Mouse (Mus musculus): ENCODE data around the gene Lrp5. TPM values are rescaled to one million over a fixed set of nuclear protein-coding genes. Genes with fewer than 3 reads are reported as not detected.

Lrp5 gene
- polyA plus RNA-seq, 1 experiment from 2014 or later: 6.8 TPM

- Histone ChIP-seq H3K9ac (no peak overlapping the region), H3K4me2 (no peak overlapping the region), H3K4me1 (peaks cover 3% of the 10 kb centered on the region; the same call in 1 of the 2 replicates), H3K27ac (no peak overlapping the region), H3K4me3 (no peak overlapping the region), H3K36me3 (peaks cover 34% of the 10 kb centered on the region), H3K27me3 (no peaks in the 10 kb centered on the region), H3K9me3 (no peaks in the 10 kb centered on the region)
- no peak for ATAC-seq (ENCODE audit: insufficient number of reproducible peaks, low FRiP score, low TSS enrichment, low read depth)
- 95% methylated on average over 5 of the region's 5 CpGs for WGBS
Measured at GRCm38 (mm10) chr19:3540997-3541396, 145.4 kb downstream of the Lrp5 start.

- H3K36me3 ChIP-seq: peaks cover 34% of the 10 kb centered on the region
Measured at GRCm38 (mm10) chr19:3540254-3540653, 146.1 kb downstream of the Lrp5 start.

GRCm38 (mm10) chr19:3539456-3539855 is 146.9 kb downstream of the Lrp5 start:
- H3K4me1 ChIP-seq: peaks cover 6% of the 10 kb centered on the region; the same call in 1 of the 2 replicates
- no peaks in the 10 kb centered on the region for H3K27me3 ChIP-seq
- H3K4me2 ChIP-seq: no peak overlapping the region
- H3K36me3 ChIP-seq: peaks cover 34% of the 10 kb centered on the region
- H3K4me3 ChIP-seq: no peak overlapping the region
- WGBS: 83% methylated on average over 5 of the region's 5 CpGs
- H3K9me3 ChIP-seq: no peaks in the 10 kb centered on the region
- no peak overlapping the region for H3K27ac ChIP-seq
- H3K9ac ChIP-seq: no peak overlapping the region
- no peak for ATAC-seq (ENCODE audit: insufficient number of reproducible peaks, low FRiP score, low TSS enrichment, low read depth)

More at GRCm38 (mm10) chr19:3540254-3540653, 146.1 kb downstream of the Lrp5 start:
- 95% methylated on average over 2 of the region's 2 CpGs for WGBS
- ATAC-seq (ENCODE audit: insufficient number of reproducible peaks, low FRiP score, low TSS enrichment, low read depth): no peak
- no peak overlapping the region for H3K4me2 ChIP-seq
- H3K27ac ChIP-seq: no peak overlapping the region
- H3K4me3 ChIP-seq: no peak overlapping the region
- peaks cover 3% of the 10 kb centered on the region; the same call in 1 of the 2 replicates for H3K4me1 ChIP-seq
- no peaks in the 10 kb centered on the region for H3K27me3 ChIP-seq
- no peaks in the 10 kb centered on the region for H3K9me3 ChIP-seq
- H3K9ac ChIP-seq: no peak overlapping the region

- WGBS: 96% methylated on average over 6 of the region's 6 CpGs
- no peak for ATAC-seq (ENCODE audit: insufficient number of reproducible peaks, low FRiP score, low TSS enrichment, low read depth)
- H3K27ac ChIP-seq: no peak overlapping the region
- no peak overlapping the region for H3K4me3 ChIP-seq
- no peak overlapping the region for H3K4me2 ChIP-seq
- no peaks in the 10 kb centered on the region for H3K9me3 ChIP-seq
- H3K9ac ChIP-seq: no peak overlapping the region
- no peaks in the 10 kb centered on the region for H3K27me3 ChIP-seq
- H3K4me1 ChIP-seq: 0 out of 2 replicates have a peak, but pooled peaks cover 2% of the 10 kb centered on the region
- H3K36me3 ChIP-seq: peaks cover 28% of the 10 kb centered on the region
Measured at GRCm38 (mm10) chr19:3537658-3538057, 148.7 kb downstream of the Lrp5 start.

GRCm38 (mm10) chr19:3534945-3535344 is 151.4 kb downstream of the Lrp5 start:
- Histone ChIP-seq H3K36me3 (peaks cover 13% of the 10 kb centered on the region; the same call in 1 of the 2 replicates), H3K9ac (no peak overlapping the region), H3K4me1 (peaks cover 2% of the 10 kb centered on the region; the same call in 1 of the 2 replicates), H3K9me3 (no peaks in the 10 kb centered on the region), H3K27me3 (no peaks in the 10 kb centered on the region), H3K4me3 (no peak overlapping the region), H3K4me2 (no peak overlapping the region), H3K27ac (no peak overlapping the region)
- ATAC-seq (ENCODE audit: insufficient number of reproducible peaks, low FRiP score, low TSS enrichment, low read depth): no peak
- WGBS: 75% methylated on average over 3 of the region's 3 CpGs

Other genes with a start within 250 kb of the Lrp5 start
- gene Ppp6r3, start 110.8 kb downstream of the Lrp5 start, polyA plus RNA-seq (2015; fragmentation: Nextera tagmentation; extraction: Ambion mirVana): 46.8 and 55.6 TPM in 2 replicates
- 60.5 and 69.0 TPM in 2 replicates for gene 1810055G02Rik, start 21.7 kb upstream of the Lrp5 start, polyA plus RNA-seq (2015; fragmentation: Nextera tagmentation; extraction: Ambion mirVana)
- 25.2 and 29.0 TPM in 2 replicates for gene Kmt5b, start 80.9 kb upstream of the Lrp5 start, polyA plus RNA-seq (2015; fragmentation: Nextera tagmentation; extraction: Ambion mirVana)
- 32.3 and 32.7 TPM in 2 replicates for gene Chka, start 165.2 kb upstream of the Lrp5 start, polyA plus RNA-seq (2015; fragmentation: Nextera tagmentation; extraction: Ambion mirVana)
- 46.3 and 52.4 TPM in 2 replicates for gene Tcirg1, start 220.6 kb upstream of the Lrp5 start, polyA plus RNA-seq (2015; fragmentation: Nextera tagmentation; extraction: Ambion mirVana)
- gene Ndufs8, start 226.2 kb upstream of the Lrp5 start, polyA plus RNA-seq (2015; fragmentation: Nextera tagmentation; extraction: Ambion mirVana): 244 and 254 TPM in 2 replicates
- gene Aldh3b1, start 243.2 kb upstream of the Lrp5 start, polyA plus RNA-seq (2015; fragmentation: Nextera tagmentation; extraction: Ambion mirVana): 2.7 and 4.2 TPM in 2 replicates
- 26.1 and 30.5 TPM in 2 replicates for gene Unc93b1, start 248.6 kb upstream of the Lrp5 start, polyA plus RNA-seq (2015; fragmentation: Nextera tagmentation; extraction: Ambion mirVana)

Measured in limb, embryonic 15.5 days (tissue).